Mouse (Mus musculus): ENCODE data around the gene Col4a2. TPM values are rescaled to one million over a fixed set of nuclear protein-coding genes. Genes with fewer than 3 reads are reported as not detected.

Gene Col4a2
- total RNA-seq, 2 experiments from 2014 or later, result 47.5 to 52.4 TPM

DNA sequence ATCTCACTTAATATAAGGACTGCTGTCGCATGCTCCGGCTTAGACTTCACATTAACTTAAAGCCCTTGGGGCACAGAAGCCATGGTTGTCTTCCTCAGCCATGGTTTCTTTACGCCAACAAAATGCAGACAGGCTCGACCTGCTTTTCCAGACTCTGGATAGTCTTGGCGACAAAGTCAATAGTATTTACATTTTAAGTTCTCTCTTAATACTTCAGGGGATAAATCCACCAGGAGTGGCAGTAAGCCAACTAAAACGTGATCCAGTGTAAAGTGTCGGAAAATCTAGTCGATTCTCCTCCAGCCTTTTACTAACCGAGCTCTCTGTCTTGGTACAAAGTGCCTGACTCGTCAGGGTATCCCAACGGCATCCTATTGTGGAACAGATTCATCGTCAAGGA is 185.7 kb downstream of the Col4a2 start:
- DNase-seq (ENCODE audit: low spot score in 2 of 2), result no peak
- intact Hi-C loops (cut with DNase I), result no loop called here

Other genes with a start within 250 kb of the Col4a2 start
- gene Col4a1, start within 50 bp of the Col4a2 start, total RNA-seq (2021), result 10 to 100 TPM; 55.5 to 63.1 TPM
- gene Rab20, start 165.9 kb downstream of the Col4a2 start, total RNA-seq (2021), result under 1 TPM in 1 of 2 experiments, not detected in 1; 0.62 TPM
- 10 to 100 TPM; 51.0 to 55.9 TPM for gene Naxd, start 184.7 kb downstream of the Col4a2 start, total RNA-seq (2021)
- 10 to 100 TPM; 19.2 to 19.6 TPM for gene Cars2, start 238.0 kb downstream of the Col4a2 start, total RNA-seq (2021)
- gene Ing1, start 242.8 kb downstream of the Col4a2 start, total RNA-seq (2021), result 10 to 100 TPM; 44.9 to 45.3 TPM

Measured in left cerebral cortex, postnatal 25 days (tissue).